Mouse (Mus musculus): ENCODE results near the gene Poldip3. TPM values are rescaled to one million over a fixed set of nuclear protein-coding genes. Genes with fewer than 3 reads are reported as not detected.

Gene Poldip3
- total RNA-seq (2021), result 10 to 100 TPM; 83.2 to 93.1 TPM
- long read RNA-seq, experiment 1, transcript Poldip3-201 (9 exons, 3,299 nt), result major isoform, 73 of 95 reads
- long read RNA-seq, experiment 1, transcript Poldip3-202 (8 exons, 3,157 nt), result minor isoform, 6 of 95 reads
- long read RNA-seq, experiment 1, partial matches to known transcripts, result 6 of 95 reads
- long read RNA-seq, experiment 1, other reads (novel, unspliced or antisense), result 10 of 95 reads
- long read RNA-seq, experiment 2, transcript Poldip3-201 (9 exons, 3,299 nt), result major isoform, 64 of 81 reads
- long read RNA-seq, experiment 2, partial matches to known transcripts, result 7 of 81 reads
- long read RNA-seq, experiment 2, other reads (novel, unspliced or antisense), result 9 of 81 reads

GRCm38 (mm10) chr15:83149196-83150072 is at the start of gene Poldip3:
Poldip3 (minus strand) TSS chr15:83149384.
- DNase-seq (ENCODE audit: low spot score in 2 of 2), result peak; percentile 98

- no peak for DNase-seq (ENCODE audit: low spot score in 2 of 2)
Observed at GRCm38 (mm10) chr15:83193413-83193812, 44.2 kb upstream of the Poldip3 start.

- no peak for DNase-seq (ENCODE audit: low spot score in 2 of 2)
Observed at GRCm38 (mm10) chr15:83182351-83182750, 33.2 kb upstream of the Poldip3 start.

- DNase-seq (ENCODE audit: low spot score in 2 of 2), result no peak
Observed at GRCm38 (mm10) chr15:83181800-83182330, 32.7 kb upstream of the Poldip3 start.

GRCm38 (mm10) chr15:83180004-83180403 is 30.8 kb upstream of the Poldip3 start:
- DNase-seq (ENCODE audit: low spot score in 2 of 2), result no peak

- DNase-seq (ENCODE audit: low spot score in 2 of 2), result no peak
Observed at GRCm38 (mm10) chr15:83176653-83177052, 27.5 kb upstream of the Poldip3 start.

GRCm38 (mm10) chr15:83173914-83174884 is 25.0 kb upstream of the Poldip3 start:
- DNase-seq (ENCODE audit: low spot score in 2 of 2), result no peak

GRCm38 (mm10) chr15:83172492-83173429 is 23.6 kb upstream of the Poldip3 start, which contains the start of gene Cyb5r3:
Cyb5r3 (minus strand) TSS chr15:83172592.
- no peak for DNase-seq (ENCODE audit: low spot score in 2 of 2)

GRCm38 (mm10) chr15:83171712-83172481 is 22.7 kb upstream of the Poldip3 start:
- DNase-seq (ENCODE audit: low spot score in 2 of 2), result peak; percentile 95 to 97

GRCm38 (mm10) chr15:83170956-83171659 is 21.9 kb upstream of the Poldip3 start:
- no peak for DNase-seq (ENCODE audit: low spot score in 2 of 2)

- no peak for DNase-seq (ENCODE audit: low spot score in 2 of 2)
Observed at GRCm38 (mm10) chr15:83169772-83170722, 20.9 kb upstream of the Poldip3 start.

- no peak for DNase-seq (ENCODE audit: low spot score in 2 of 2)
Observed at GRCm38 (mm10) chr15:83168875-83169771, 19.9 kb upstream of the Poldip3 start.

- DNase-seq (ENCODE audit: low spot score in 2 of 2), result no peak
Observed at GRCm38 (mm10) chr15:83168311-83168710, 19.1 kb upstream of the Poldip3 start.

- DNase-seq (ENCODE audit: low spot score in 2 of 2), result no peak
Observed at GRCm38 (mm10) chr15:83167550-83168065, 18.4 kb upstream of the Poldip3 start.

- DNase-seq (ENCODE audit: low spot score in 2 of 2), result no peak
Observed at GRCm38 (mm10) chr15:83167126-83167525, 17.9 kb upstream of the Poldip3 start.

GRCm38 (mm10) chr15:83166642-83167041 is 17.5 kb upstream of the Poldip3 start:
- peak in 1 of 2 experiments; percentile 28 for DNase-seq (ENCODE audit: low spot score in 2 of 2)
